Mouse (Mus musculus) myocyte (in vitro differentiated cells): ENCODE measurements around the gene Afdn.

Experiments
- CEBPB ChIP-seq: IDR thresholded peaks from 2 replicates; pipeline ENCODE4 v1.6.1; 2011; ENCODE audit warnings: mild to moderate bottlenecking, moderate library complexity; ENCODE audit not compliant: poor library complexity, insufficient read depth, severe bottlenecking
- E2F4 ChIP-seq: IDR thresholded peaks from one replicate; pipeline ENCODE4 v1.6.1; 2011; ENCODE audit warnings: mild to moderate bottlenecking, control low read depth, moderate library complexity; ENCODE audit not compliant: insufficient read depth
- MAX ChIP-seq: IDR thresholded peaks from one replicate; pipeline ENCODE4 v1.6.1; 2011; ENCODE audit warnings: low read depth, mild to moderate bottlenecking, control low read depth
- MYOD1 ChIP-seq, 3 experiments: IDR thresholded peaks; one replicate each; pipeline ENCODE4 v1.6.1; 2011; ENCODE audit warnings: control low read depth in 2 of 3, low read depth in 2 of 3, mild to moderate bottlenecking in 2 of 3, moderate library complexity in 1 of 3; ENCODE audit not compliant: insufficient read length in 2 of 3, control insufficient read depth in 1 of 3
- MYOG ChIP-seq, 3 experiments: IDR thresholded peaks; one replicate each; pipeline ENCODE4 v1.6.1; 2011; ENCODE audit warnings: control low read depth in 2 of 3, low read depth in 2 of 3, mild to moderate bottlenecking in 2 of 3; ENCODE audit not compliant: insufficient read length in 2 of 3, control insufficient read depth in 1 of 3, insufficient read depth in 1 of 3
- POLR2A ChIP-seq: IDR thresholded peaks from one replicate; pipeline ENCODE4 v1.6.1; 2011; ENCODE audit warnings: low read depth, mild to moderate bottlenecking, control low read depth, moderate library complexity; ENCODE audit not compliant: insufficient read length
- POLR2AphosphoS2 ChIP-seq: IDR thresholded peaks from one replicate; pipeline ENCODE4 v1.6.1; 2011; ENCODE audit warnings: low read depth, control low read depth; ENCODE audit not compliant: insufficient read length
- REST ChIP-seq: IDR thresholded peaks from one replicate; pipeline ENCODE4 v1.6.1; 2011; ENCODE audit warnings: mild to moderate bottlenecking, control low read depth, moderate library complexity; ENCODE audit not compliant: insufficient read depth, insufficient read length
- TCF12 ChIP-seq: IDR thresholded peaks from one replicate; pipeline ENCODE4 v1.6.1; 2011; ENCODE audit warnings: mild to moderate bottlenecking, control low read depth; ENCODE audit not compliant: poor library complexity, insufficient read depth, severe bottlenecking
- TCF3 ChIP-seq: IDR thresholded peaks from one replicate; pipeline ENCODE4 v1.6.1; 2011; ENCODE audit warnings: low read depth, control low read depth; ENCODE audit not compliant: insufficient read length
- USF1 ChIP-seq: IDR thresholded peaks from one replicate; pipeline ENCODE4 v1.6.1; 2011; ENCODE audit warnings: low read depth, mild to moderate bottlenecking, control low read depth, moderate library complexity

GRCm38 (mm10) chr17:13714128-13714527 is 46.2 kb upstream of the Afdn start:
- TF ChIP-seq POLR2AphosphoS2 (no peak), REST (no peak), POLR2A (no peak), TCF12 (no peak), MAX (no peak), MYOD1 (IDR thresholded peaks at IDR 0.05; ENCODE audit: control insufficient read depth in 1 of 3, insufficient read length in 2 of 3, low read depth in 2 of 3) (no peak), CEBPB (no peak), USF1 (no peak), TCF3 (no peak), E2F4 (no peak), MYOG (IDR thresholded peaks at IDR 0.05; ENCODE audit: control insufficient read depth in 1 of 3, insufficient read depth in 1 of 3, insufficient read length in 2 of 3, low read depth in 2 of 3) (no peak)
